Mouse (Mus musculus) T-cell, adult 2 months (primary cell): Measurements from ENCODE around the gene Rbbp8nl.

Experiments
- DNase-seq: peaks from one replicate; pipeline ENCODE4 v3.0.0; 2022; ENCODE audit warnings: low spot score

Rbbp8nl gene

GRCm38 (mm10) chr2:180289440-180290108 is at the start of gene Rbbp8nl:
Rbbp8nl (minus strand) TSS chr2:180289879.
- no peak for DNase-seq

DNA sequence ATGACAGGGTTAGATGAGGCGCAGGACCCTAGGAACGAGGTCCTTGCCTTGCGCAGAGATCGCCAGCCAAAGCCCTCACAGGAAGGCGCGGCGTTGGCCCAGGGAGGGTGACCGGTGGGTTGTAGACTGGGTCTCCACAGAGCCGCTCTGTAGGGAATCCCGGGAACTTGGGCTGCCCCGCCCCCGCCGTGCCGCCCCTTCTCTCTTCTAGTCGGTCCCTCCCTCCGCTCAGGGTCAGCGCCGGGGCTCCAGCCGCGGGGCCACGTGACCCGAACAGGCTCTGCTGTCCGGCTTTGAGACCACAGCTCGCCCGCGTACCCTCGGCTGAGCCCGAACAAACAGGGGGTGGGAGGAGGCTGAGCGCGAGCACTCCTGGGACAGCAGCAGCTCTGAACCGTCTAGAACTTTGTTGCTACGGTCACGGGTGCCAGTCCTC is 44.9 kb upstream of the Rbbp8nl start, which contains the start of gene Gata5:
Gene Gata5, minus strand, starts transcription at position 149 of the 436 bp plus-strand sequence.
- DNase-seq = no peak

DNA sequence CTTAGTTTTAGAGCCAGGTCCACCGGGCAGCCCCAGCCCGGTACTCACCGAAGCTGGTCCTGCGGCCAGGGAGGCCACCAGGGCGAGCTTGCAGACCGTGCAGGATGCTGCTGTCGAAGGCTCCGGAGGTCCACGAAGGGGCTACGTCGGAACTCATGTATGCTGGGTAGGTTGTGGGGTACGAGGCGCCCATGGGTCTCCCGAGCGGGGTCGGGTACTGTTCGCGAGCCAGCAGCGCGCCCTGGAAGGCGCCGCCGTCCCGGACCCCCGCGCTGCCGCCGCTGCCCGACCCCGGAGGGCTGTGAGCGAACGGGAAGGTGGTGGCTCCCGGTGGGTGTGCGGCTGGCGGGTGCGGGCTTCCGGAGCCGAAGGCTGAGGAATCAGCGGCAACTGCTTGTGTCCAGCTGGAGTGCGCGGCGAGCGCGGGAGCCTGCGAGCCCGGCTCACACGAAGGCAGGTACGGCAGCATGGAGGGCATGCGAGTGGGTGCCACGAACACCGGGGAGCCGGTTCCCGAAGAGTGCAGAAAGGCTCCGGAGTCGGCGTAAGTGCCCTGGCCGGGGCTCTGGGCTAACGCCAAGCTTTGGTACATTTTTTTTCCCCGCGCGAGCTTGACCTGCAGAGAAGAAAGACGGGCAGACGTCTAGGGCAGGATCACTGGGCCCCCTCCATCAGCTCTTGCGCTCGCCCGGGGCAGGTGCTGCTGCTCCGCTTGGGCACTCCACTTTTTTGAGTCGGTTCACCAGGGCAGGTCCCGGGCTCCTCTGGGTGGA is 44.3 kb upstream of the Rbbp8nl start:
- DNase-seq = no peak

DNA sequence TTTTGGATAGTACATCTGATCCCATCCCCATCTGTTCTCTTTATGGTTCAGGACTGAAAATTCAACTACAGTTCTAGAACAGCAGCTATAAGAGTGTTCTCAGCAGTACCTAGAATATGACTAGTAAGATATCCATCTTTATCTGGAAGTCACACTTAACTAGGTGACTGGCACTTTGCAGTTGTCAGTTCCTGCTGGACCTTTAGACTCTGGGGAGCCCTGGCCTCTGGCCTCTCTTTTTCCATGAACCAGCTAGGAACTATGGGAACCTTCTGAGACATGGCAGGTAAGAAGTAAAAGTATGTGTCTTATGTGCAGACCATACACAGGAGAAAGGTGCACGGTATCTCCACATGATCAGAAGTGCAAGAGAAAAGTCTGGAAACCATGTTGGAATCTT is 39.8 kb upstream of the Rbbp8nl start:
- no peak for DNase-seq

- DNase-seq = no peak
Observed at GRCm38 (mm10) chr2:180322674-180323355, 33.1 kb upstream of the Rbbp8nl start.

GRCm38 (mm10) chr2:180320216-180320615 is 30.5 kb upstream of the Rbbp8nl start:
- DNase-seq = no peak

DNA sequence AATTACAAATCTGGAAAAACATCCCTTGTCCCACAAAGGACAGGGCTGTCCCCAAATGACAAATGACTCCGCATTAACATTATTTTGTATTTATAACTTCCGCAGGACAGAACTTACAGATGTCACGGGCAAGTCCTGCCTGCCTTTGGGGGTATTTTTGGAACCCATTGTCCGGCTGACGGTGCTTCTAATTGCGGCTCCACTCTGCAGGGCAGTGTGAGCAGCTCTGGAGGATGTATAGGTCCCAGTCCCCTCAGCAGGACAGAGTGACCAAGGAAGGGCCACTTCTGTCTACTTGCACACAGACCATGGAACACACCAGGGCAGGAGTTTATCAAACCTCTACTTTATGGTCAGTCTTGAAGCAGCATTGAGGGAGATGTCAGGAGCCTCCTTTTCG is 27.9 kb upstream of the Rbbp8nl start:
- no peak for DNase-seq

DNA sequence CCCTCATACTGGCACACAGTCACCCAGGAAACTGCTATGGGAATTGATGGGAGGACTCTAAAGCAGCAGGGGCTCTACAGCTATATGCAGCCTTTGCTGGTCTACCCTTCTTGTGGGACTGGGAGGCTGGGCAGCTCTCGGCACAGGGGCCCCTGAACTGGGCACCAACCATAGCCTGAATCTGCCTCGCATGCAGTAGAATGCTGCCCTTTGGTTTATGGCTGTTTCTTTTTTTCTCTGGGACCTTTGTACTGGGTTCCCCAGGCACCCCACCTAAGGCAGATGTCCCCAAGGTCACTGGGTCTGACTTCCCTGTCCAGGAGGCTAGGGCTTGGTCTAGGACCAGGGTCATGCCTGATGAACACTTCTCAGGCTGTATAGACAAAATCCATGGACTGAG is 24.6 kb upstream of the Rbbp8nl start:
- DNase-seq = no peak

DNA sequence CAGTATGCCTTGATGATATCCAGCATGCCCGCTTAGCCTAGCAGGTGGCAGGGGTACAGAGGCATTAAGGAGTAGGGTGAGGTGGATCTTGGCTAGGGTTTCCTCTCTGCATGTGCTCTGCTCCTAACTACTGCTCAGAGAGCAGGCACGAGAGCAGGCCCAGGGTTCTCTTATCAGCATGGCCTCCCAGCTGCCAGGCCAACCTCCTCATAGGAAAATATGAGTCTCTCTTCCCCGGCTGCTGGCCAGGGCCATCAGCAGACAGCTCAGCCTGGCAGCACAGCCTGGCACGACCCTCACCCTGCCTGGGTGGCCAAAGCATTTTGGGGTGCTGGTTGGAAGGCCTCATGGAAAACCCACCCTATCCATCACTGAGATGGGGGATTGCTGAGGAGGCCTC is 21.5 kb upstream of the Rbbp8nl start:
- DNase-seq = no peak

- DNase-seq = no peak
Observed at GRCm38 (mm10) chr2:180307680-180308079, 18.0 kb upstream of the Rbbp8nl start.

DNA sequence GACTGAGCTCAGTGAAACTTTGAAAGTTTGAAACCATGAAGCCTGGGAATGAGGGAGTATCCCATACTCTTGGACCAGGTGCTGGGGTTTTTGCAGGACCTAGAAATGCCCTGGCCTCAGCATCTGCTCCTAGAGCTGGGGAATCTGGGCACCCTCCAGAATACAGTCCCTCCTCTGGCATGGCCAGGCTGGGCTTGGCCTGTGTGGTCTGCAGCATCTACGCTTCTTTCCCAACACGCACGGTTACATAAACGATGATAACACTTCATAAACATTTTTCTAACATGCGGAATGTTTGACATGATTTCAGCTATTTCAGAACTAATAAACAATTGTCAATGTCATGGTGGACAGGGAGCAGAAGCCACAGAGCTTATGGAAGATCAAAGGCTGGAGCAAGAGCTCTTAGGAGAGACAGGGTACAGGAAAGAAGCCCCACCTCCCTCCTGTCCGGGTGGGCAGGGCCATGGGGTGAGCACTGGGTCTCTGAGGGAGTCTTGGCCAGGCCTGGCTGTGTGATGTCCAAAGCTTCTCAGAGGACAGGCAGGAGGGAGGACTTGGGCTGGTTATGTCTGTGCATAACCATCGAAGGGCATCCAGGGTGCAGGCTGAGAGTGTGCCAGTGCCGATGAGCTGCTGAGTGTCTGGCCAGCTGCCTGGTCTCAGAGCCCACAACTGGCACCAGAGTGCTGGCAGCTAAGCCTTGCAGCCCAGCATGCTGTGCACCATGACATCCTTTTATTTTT is 16.9 kb upstream of the Rbbp8nl start:
- no peak for DNase-seq

GRCm38 (mm10) chr2:180306009-180306408 is 16.3 kb upstream of the Rbbp8nl start:
- DNase-seq = no peak

GRCm38 (mm10) chr2:180305490-180305889 is 15.8 kb upstream of the Rbbp8nl start:
- peak; percentile 62 for DNase-seq

DNA sequence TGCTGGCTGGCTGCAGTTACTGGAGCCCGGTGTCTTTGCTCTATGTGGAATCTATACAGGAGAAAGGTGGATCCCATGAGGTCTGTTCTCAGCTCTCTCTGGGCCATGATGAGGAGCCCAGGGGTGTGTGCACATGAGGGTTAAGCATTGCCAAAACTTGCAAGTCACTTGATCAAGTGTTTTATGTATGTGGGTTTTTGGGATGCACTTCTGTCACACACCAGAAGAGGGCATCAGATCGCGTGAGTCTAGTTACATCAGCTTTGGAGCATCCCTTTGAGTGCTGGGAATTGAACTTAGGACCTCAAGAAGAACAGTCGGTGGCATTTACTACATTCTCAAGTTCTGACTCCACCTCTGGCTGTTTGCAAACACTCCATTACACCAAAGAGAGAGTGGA is 14.9 kb upstream of the Rbbp8nl start:
- no peak for DNase-seq

- no peak for DNase-seq
Observed at GRCm38 (mm10) chr2:180303468-180303867, 13.8 kb upstream of the Rbbp8nl start.

- DNase-seq = no peak
Observed at GRCm38 (mm10) chr2:180302201-180302600, 12.5 kb upstream of the Rbbp8nl start.

GRCm38 (mm10) chr2:180300771-180301170 is 11.1 kb upstream of the Rbbp8nl start:
- no peak for DNase-seq

- no peak for DNase-seq
Observed at GRCm38 (mm10) chr2:180300252-180300651, 10.6 kb upstream of the Rbbp8nl start.

DNA sequence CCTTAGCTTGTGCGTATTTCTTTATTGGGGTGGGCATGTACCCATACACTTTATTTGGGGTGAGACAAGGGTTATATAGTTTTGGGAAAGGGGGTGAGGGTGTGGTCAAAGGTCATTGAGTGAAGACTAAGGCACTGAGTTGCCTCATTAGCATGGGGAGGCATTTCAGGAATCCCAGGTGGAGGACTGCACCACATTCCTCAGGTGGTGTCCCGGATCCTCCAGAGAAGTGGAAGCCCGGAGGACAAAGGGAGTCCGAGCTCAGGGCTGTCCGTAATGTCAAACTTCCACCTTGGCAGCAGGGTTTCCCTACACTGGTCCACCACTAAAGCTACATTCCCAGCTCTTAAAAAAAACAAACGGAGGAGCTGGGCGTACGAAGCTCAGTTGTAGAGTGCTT is 3.2 kb upstream of the Rbbp8nl start:
- no peak for DNase-seq

GRCm38 (mm10) chr2:180292026-180292425 is 2.3 kb upstream of the Rbbp8nl start:
- DNase-seq = no peak

GRCm38 (mm10) chr2:180291566-180291965 is 1.9 kb upstream of the Rbbp8nl start:
- no peak for DNase-seq

DNA sequence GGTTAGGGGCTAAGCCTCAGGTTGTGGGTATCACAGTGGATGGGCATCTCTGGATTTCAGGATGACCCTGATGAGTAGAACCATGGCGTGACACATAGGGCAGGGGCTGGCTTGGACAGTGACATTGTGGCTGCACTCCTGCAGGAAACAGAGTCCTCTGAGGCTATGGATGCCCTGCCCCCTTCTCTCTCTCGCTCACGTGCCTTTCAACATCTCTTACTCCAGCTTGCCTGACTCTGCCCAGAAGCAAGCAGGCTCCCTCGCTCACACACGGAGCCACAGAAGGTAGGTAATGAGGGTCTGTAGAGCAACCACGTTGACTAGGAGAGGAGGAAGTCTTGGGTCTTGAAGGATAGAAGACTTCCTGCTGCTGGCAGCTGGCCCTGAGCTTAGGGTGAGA is 824 bp upstream of the Rbbp8nl start:
- DNase-seq = no peak
